Mouse (Mus musculus) T-cell, adult 2 months (primary cell): ENCODE data around the gene Krtap5-2.
A peak's percentile ranks its signal among the peaks of the same experiment; 100 is the strongest.
"Not testable (repeated sequence)": the region's sequence is repeated elsewhere in the genome, so short reads cannot be mapped to it uniquely, and the experiment has no call there.

ENCODE experiments used
- DNase-seq: peaks from one replicate; pipeline ENCODE4 v3.0.0; 2022; ENCODE audit warnings: low spot score

Gene Krtap5-2

GRCm38 (mm10) chr7:142175905-142176304 lies at the start of gene Krtap5-2:
Gene Krtap5-2 (minus strand): TSS chr7:142176005.
- not testable (repeated sequence) for DNase-seq

- no peak for DNase-seq
Measured at GRCm38 (mm10) chr7:142224518-142224917, 48.7 kb upstream of the Krtap5-2 start.

- not testable (repeated sequence) for DNase-seq
Measured at GRCm38 (mm10) chr7:142212136-142212535, 36.3 kb upstream of the Krtap5-2 start.

- no peak for DNase-seq
Measured at GRCm38 (mm10) chr7:142211559-142211958, 35.8 kb upstream of the Krtap5-2 start, which contains the start of gene Gm7579. Gene Gm7579 (plus strand): TSS chr7:142211859.

GRCm38 (mm10) chr7:142206891-142207290 lies 31.1 kb upstream of the Krtap5-2 start:
- not testable (repeated sequence) for DNase-seq

- no peak for DNase-seq
Measured at GRCm38 (mm10) chr7:142205488-142205887, 29.7 kb upstream of the Krtap5-2 start.

- no peak for DNase-seq
Measured at GRCm38 (mm10) chr7:142201064-142201463, 25.3 kb upstream of the Krtap5-2 start, which contains the start of gene Krtap5-3. Gene Krtap5-3 (plus strand): TSS chr7:142201364.

GRCm38 (mm10) chr7:142198748-142199147 lies 22.9 kb upstream of the Krtap5-2 start:
- no peak for DNase-seq

GRCm38 (mm10) chr7:142190289-142190688 lies 14.5 kb upstream of the Krtap5-2 start, which contains the start of gene Gm10153:
Gene Gm10153 (minus strand): TSS chr7:142190389.
- no peak for DNase-seq

GRCm38 (mm10) chr7:142188156-142188555 lies 12.4 kb upstream of the Krtap5-2 start:
- DNase-seq = no peak

GRCm38 (mm10) chr7:142181021-142181420 lies 5.2 kb upstream of the Krtap5-2 start:
- no peak for DNase-seq

GRCm38 (mm10) chr7:142178685-142179084 lies 2.9 kb upstream of the Krtap5-2 start:
- DNase-seq = no peak

- DNase-seq = no peak
Measured at GRCm38 (mm10) chr7:142169836-142170235, 6.0 kb downstream of the Krtap5-2 start.

- not testable (repeated sequence) for DNase-seq
Measured at GRCm38 (mm10) chr7:142165639-142166038, 10.2 kb downstream of the Krtap5-2 start, which contains the start of gene Gm4553. Gene Gm4553 (minus strand): TSS chr7:142165739.

GRCm38 (mm10) chr7:142159366-142159765 lies 16.4 kb downstream of the Krtap5-2 start:
- no peak for DNase-seq

GRCm38 (mm10) chr7:142157013-142157412 lies 18.8 kb downstream of the Krtap5-2 start, which contains the start of gene Gm29735:
Gene Gm29735 (minus strand): TSS chr7:142157113.
- DNase-seq = not testable (repeated sequence)

- DNase-seq = no peak
Measured at GRCm38 (mm10) chr7:142155308-142155707, 20.5 kb downstream of the Krtap5-2 start.

GRCm38 (mm10) chr7:142152191-142152590 lies 23.6 kb downstream of the Krtap5-2 start:
- no peak for DNase-seq

GRCm38 (mm10) chr7:142148633-142149032 lies 27.2 kb downstream of the Krtap5-2 start:
- no peak for DNase-seq

GRCm38 (mm10) chr7:142146033-142146432 lies 29.8 kb downstream of the Krtap5-2 start:
- DNase-seq = peak; percentile 19

GRCm38 (mm10) chr7:142145413-142145940 lies 30.3 kb downstream of the Krtap5-2 start:
- DNase-seq = no peak

- DNase-seq = no peak
Measured at GRCm38 (mm10) chr7:142144507-142144906, 31.3 kb downstream of the Krtap5-2 start, which contains the start of gene Gm45337. Gene Gm45337 (minus strand): TSS chr7:142144607.

- not testable (repeated sequence) for DNase-seq
Measured at GRCm38 (mm10) chr7:142143506-142144010, 32.2 kb downstream of the Krtap5-2 start.

- no peak for DNase-seq
Measured at GRCm38 (mm10) chr7:142140696-142141095, 35.1 kb downstream of the Krtap5-2 start.
